Mouse (Mus musculus): ENCODE measurements around the gene Wfdc5.

Wfdc5 gene

DNA sequence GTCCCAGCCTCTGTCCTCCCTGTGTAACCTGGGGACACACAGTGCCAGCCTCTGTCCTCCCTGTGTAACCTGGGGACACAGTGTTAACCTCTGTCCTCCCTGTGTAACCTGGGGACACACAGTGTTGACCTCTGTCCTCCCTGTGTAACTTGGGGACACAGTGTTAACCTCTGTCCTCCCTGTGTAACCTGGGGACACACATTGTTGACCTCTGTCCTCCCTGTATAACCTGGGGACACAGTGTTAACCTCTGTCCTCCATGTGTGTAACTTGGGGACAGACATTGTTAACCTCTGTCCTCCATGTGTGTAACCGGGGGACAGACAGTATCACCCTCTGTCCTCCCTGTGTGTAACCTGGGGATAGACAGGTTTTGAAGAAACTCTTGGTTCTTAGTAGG, 51.0 kb downstream of the Wfdc5 start:
- in situ Hi-C loops (cut with MboI; ENCODE audit: low sequenced_read_pairs), result no loop called here

DNA sequence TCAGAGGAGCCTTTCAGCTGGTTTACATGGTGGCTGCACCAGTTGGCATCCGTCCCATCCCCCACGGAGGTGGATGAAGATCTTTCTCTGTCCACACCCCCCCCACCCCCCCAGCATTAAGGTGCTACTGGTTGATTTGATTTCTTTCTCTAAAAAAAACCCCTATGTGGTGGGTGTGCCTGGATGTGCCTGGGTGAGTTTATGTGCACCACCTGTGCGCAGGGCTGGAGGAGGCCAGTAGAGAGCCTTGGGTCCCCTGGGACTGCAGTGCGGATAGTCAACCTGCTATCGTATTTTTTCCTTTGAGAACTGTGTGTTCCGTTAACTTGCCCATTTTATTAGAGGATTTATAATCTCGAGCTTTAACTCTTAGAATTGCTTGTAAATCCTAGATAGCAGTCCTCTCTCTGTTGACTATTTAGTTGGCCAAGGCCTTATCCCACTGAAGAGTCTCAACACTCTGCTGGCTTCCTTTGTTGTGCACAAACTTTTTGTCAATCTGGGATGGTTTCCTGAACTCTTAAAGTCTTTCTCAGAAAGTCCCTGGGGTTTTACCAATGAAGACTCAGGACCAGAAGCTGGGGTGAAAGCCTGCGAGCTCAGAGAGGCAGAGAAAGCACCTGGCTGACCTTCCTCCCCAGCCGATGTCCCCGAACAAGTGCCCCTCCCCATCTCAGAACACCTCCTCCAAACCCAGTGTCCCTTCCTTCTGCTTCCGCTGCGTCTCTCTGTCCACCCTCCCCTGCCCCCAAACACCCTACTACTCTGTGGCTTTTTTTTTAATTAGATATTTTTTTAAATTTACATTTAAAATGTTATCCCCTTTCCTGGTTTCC, 53.7 kb downstream of the Wfdc5 start:
- in situ Hi-C loops (cut with MboI; ENCODE audit: low sequenced_read_pairs), result no loop called here

DNA sequence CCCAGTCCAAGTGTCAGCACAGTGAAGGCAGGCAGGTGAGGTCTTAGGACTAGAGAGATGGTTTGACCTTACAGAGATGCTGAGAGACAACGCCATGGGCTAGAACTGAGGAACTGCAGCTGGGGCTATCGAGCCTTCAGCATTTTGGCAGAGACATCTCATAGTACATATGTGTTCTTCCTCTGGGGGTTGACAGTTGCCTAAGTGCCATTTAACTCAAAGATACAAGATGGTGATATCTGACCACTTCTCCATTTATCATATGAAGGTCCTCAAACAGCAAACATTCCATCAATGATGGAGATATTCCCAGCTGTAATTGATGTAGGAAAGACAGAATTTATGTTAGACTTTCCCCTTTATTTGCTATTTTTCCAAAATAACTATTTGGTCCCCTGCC, 55.2 kb downstream of the Wfdc5 start:
- in situ Hi-C loops (cut with MboI; ENCODE audit: low sequenced_read_pairs), result no loop called here

DNA sequence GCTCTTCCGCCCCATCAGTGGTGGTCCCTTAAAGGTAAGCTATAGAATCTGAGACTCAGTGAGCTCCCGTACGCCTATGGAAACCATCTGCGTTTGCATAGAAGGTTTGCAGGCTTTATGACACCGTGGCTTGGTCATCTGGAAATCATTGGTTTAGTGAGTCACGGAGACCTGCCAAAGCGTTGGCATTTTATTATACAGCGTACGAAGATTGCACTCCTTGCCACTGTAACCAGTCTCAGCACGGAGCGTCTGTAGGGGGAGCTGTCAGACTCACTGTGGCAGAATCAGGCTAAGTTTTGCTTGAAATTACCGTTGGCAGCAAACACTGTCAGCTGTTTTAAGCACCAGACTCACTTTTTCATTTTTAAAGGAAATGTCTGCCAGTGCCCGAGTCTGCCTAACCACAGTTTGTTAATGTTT, 56.0 kb downstream of the Wfdc5 start:
- in situ Hi-C loops (cut with MboI; ENCODE audit: low sequenced_read_pairs), result no loop called here

All from CH12F3 (cell line).